Mouse (Mus musculus): ENCODE measurements at regions not wholly inside any gene's neighbourhood (a gene's known extent, or its start where the extent isn't known, plus 50 kb on each side); places are given as distances from the start of the nearest gene placed in this dataset.

DNA sequence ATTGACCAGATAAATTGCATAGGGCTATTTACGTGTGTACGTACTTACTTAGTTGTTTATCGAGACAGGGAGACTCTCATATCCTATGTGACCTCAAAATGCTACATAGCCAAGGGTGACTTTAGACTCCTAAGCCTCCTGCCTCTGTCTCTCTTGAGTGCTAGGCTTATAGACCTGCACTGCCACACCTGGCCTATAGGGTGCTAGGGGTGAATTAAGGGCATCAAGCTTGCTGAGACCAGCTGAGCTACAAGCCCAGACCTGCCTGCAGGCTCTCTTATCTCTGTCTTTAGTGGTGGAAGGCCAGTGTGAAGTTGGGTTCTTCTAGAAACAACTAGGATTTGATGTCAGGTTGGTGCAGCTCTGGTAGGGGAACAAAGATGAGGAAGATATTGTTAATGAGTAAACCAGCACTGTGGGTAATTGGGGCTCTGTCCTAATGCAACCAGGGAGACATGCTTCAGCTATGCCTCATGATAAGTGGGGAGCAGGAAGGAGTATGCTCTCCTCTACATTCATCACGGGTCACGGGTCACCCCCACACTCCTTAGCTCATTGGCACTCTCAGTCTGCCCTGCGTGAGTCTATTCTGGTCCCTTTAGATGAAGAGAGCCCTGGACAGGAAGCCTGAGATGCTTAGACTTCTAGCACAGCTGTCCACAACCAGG lies 387.8 kb downstream of the Med13l start:
- WGBS, result 92% methylated on average over 6 of the region's 6 CpGs
- ATAC-seq (ENCODE audit: low FRiP score, low read depth), result no peak
- Histone ChIP-seq H3K4me3 (no peak overlapping the region), H3K27me3 (replicated peaks) (no peaks in the 10 kb centered on the region), H3K4me2 (replicated peaks) (no peak overlapping the region), H3K9me3 (no peaks in the 10 kb centered on the region), H3K9ac (no peak overlapping the region), H3K27ac (no peak overlapping the region), H3K4me1 (peaks cover 14% of the 10 kb centered on the region; the same call in 1 of the 2 replicates), H3K36me3 (no peaks in the 10 kb centered on the region)

DNA sequence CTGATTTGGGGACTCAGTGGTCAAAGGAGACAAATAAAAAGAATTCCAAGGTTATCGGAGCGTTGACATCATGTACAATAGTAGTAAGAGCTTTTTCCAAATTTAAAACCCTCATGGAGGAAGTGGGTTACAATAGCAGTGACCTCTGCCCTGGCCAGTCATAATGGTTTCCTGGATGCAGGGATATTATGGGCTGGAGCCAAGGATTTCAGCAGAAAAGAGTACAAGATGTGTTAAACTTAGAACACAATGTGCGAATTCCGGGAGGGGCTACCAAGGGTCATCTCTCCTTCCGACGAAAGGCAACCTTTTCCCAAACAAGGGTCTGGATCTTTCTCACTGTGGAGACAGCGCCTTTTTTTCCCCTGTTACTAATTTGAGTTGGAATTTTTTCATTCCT lies 390.6 kb downstream of the Med13l start:
- H3K4me1 ChIP-seq, result peaks cover 8% of the 10 kb centered on the region; the same call in 1 of the 2 replicates

GRCm38 (mm10) chr5:118960521-118961001 lies 400.1 kb downstream of the Med13l start:
- WGBS, result 78% methylated on average over 21 of the region's 21 CpGs
- 0 out of 2 replicates have a peak, but pooled peaks cover 5% of the 10 kb centered on the region for H3K4me1 ChIP-seq
- H3K9me3 ChIP-seq, result no peaks in the 10 kb centered on the region

More for the DNA sequence above, 390.6 kb downstream of the Med13l start:
- 74% methylated on average over 7 of the region's 7 CpGs for WGBS
- H3K36me3 ChIP-seq, result no peaks in the 10 kb centered on the region
- no peak overlapping the region for H3K4me3 ChIP-seq
- ATAC-seq (ENCODE audit: low FRiP score, low read depth), result no peak
- H3K27ac ChIP-seq, result no peak overlapping the region
- no peaks in the 10 kb centered on the region for H3K27me3 ChIP-seq (replicated peaks)
- no peak overlapping the region for H3K4me2 ChIP-seq (replicated peaks)
- no peaks in the 10 kb centered on the region for H3K9me3 ChIP-seq
- no peak overlapping the region for H3K9ac ChIP-seq

DNA sequence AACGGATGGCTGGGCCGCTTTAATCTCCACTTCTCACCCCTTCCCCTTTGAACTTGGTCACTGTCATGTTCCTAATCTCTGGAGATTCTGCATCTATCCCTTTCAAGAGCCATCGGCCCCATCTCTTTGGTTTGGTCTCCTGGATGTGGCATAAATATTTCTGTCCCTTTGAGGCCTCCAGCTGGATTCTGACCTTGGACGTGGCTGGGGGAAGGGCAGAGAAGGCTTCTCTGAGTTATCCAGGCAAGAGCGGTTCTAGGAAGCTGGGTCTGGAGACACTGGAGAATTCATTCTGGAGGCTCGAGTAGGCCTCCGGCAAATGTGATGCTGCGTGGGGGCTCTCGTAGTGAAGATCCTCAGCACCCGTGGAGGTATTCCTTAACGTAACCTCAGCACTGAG lies 400.6 kb downstream of the Med13l start:
- no peak overlapping the region for H3K4me3 ChIP-seq
- no peak overlapping the region for H3K4me2 ChIP-seq (replicated peaks)
- no peak for ATAC-seq (ENCODE audit: low FRiP score, low read depth)
- no peaks in the 10 kb centered on the region for H3K9me3 ChIP-seq
- no peak overlapping the region for H3K9ac ChIP-seq
- H3K36me3 ChIP-seq, result no peaks in the 10 kb centered on the region
- H3K27ac ChIP-seq, result no peak overlapping the region
- 0 out of 2 replicates have a peak, but pooled peaks cover 5% of the 10 kb centered on the region for H3K4me1 ChIP-seq
- WGBS, result 80% methylated on average over 11 of the region's 11 CpGs
- no peaks in the 10 kb centered on the region; the same call in 1 of the 2 replicates for H3K27me3 ChIP-seq (replicated peaks)

More at GRCm38 (mm10) chr5:118960521-118961001, 400.1 kb downstream of the Med13l start:
- no peaks in the 10 kb centered on the region; the same call in 1 of the 2 replicates for H3K27me3 ChIP-seq (replicated peaks)
- no peak overlapping the region for H3K4me3 ChIP-seq
- no peak for ATAC-seq (ENCODE audit: low FRiP score, low read depth)
- no peak overlapping the region for H3K9ac ChIP-seq
- H3K27ac ChIP-seq, result no peak overlapping the region
- H3K4me2 ChIP-seq (replicated peaks), result no peak overlapping the region
- H3K36me3 ChIP-seq, result no peaks in the 10 kb centered on the region

DNA sequence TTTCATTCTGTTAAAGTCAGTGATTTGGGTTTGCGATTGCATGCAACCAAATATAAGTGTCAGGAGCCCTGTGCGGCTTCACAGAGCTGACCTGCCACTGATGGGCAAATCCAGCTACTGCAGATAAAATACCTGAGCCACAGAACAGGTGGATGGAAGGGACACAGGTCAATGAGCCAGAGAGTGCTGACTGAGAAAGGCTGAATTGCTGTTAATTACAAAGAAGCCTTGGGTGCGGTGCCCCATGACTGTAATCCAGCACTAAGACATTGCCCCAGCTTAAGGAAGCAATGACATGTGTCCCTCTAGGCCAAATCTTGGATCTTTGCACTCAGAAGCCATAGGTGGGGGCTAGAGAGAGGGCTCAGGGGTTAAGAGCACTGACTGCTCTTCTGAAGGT lies 401.7 kb downstream of the Med13l start:
- Histone ChIP-seq H3K27ac (no peak overlapping the region), H3K4me3 (no peak overlapping the region), H3K27me3 (replicated peaks) (no peaks in the 10 kb centered on the region; the same call in 1 of the 2 replicates), H3K4me2 (replicated peaks) (no peak overlapping the region), H3K4me1 (no peaks in the 10 kb centered on the region), H3K9ac (no peak overlapping the region), H3K36me3 (no peaks in the 10 kb centered on the region), H3K9me3 (no peaks in the 10 kb centered on the region)
- no peak for ATAC-seq (ENCODE audit: low FRiP score, low read depth)
- 91% methylated on average over 3 of the region's 3 CpGs for WGBS

GRCm38 (mm10) chr5:118963001-118963400 lies 402.5 kb downstream of the Med13l start:
- Histone ChIP-seq H3K9me3 (no peaks in the 10 kb centered on the region), H3K27me3 (replicated peaks) (no peaks in the 10 kb centered on the region; the same call in 1 of the 2 replicates), H3K4me3 (no peak overlapping the region), H3K36me3 (no peaks in the 10 kb centered on the region), H3K4me2 (replicated peaks) (no peak overlapping the region), H3K4me1 (no peaks in the 10 kb centered on the region), H3K27ac (no peak overlapping the region), H3K9ac (no peak overlapping the region)
- WGBS, result 93% methylated on average over 3 of the region's 3 CpGs
- no peak for ATAC-seq (ENCODE audit: low FRiP score, low read depth)

DNA sequence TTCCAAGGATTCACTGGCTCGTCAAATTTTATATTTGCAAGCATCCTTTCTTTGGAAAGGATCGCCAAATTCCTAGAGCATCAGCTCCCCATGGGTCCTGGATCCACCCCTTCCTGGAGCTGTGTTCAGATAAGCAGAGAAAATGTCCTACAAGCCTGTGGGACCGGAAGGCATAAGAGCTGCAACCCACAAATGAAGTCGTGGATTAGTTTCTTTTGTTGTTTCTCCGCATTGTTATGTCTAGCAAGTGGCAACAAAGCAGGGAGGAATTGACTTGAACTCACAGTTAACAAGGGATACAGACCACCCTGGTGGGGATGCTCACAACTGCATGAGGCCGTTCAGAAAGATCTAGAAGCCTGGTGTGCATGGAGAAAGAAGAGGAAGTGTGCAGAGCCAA lies 406.4 kb downstream of the Med13l start:
- H3K9me3 ChIP-seq, result no peaks in the 10 kb centered on the region
- H3K27ac ChIP-seq, result no peak overlapping the region
- 64% methylated on average over 6 of the region's 6 CpGs for WGBS
- no peak overlapping the region for H3K4me3 ChIP-seq
- no peaks in the 10 kb centered on the region for H3K4me1 ChIP-seq
- H3K36me3 ChIP-seq, result no peaks in the 10 kb centered on the region
- ATAC-seq (ENCODE audit: low FRiP score, low read depth), result no peak
- no peak overlapping the region for H3K9ac ChIP-seq
- no peak overlapping the region for H3K4me2 ChIP-seq (replicated peaks)
- no peaks in the 10 kb centered on the region; the same call in 1 of the 2 replicates for H3K27me3 ChIP-seq (replicated peaks)

DNA sequence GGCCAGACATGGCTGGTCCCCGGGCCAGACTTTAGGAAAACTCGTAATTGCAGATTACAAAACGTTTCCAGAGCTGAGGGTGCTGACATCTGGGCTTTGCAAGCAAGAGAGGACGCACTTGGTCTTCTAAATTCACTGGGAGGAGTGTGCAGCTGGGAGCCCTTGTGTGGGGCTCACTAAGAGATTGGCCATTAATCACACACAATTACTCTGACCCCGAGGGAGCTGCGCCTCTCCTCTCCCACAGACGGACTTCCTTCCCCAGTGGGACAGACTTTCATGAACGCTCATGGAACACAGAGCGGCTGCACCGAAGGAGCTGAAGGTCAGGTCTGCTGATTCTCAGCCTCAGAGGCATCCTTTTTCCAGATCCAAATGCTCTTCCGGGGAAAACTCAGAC lies 407.2 kb downstream of the Med13l start:
- WGBS, result 53% methylated on average over 11 of the region's 11 CpGs
- Histone ChIP-seq H3K9me3 (no peaks in the 10 kb centered on the region), H3K36me3 (no peaks in the 10 kb centered on the region), H3K27ac (no peak overlapping the region), H3K9ac (no peak overlapping the region), H3K4me2 (replicated peaks) (no peak overlapping the region), H3K4me3 (no peak overlapping the region), H3K27me3 (replicated peaks) (no peaks in the 10 kb centered on the region), H3K4me1 (no peaks in the 10 kb centered on the region)
- no peak for ATAC-seq (ENCODE audit: low FRiP score, low read depth)

GRCm38 (mm10) chr5:118975147-118975546 lies 414.7 kb downstream of the Med13l start:
- no peaks in the 10 kb centered on the region for H3K4me1 ChIP-seq
- H3K27ac ChIP-seq, result no peak overlapping the region
- H3K36me3 ChIP-seq, result no peaks in the 10 kb centered on the region
- ATAC-seq (ENCODE audit: low FRiP score, low read depth), result no peak
- no peaks in the 10 kb centered on the region for H3K27me3 ChIP-seq (replicated peaks)
- no peak overlapping the region for H3K4me3 ChIP-seq
- H3K9ac ChIP-seq, result no peak overlapping the region
- WGBS, result 84% methylated on average over 10 of the region's 10 CpGs
- no peak overlapping the region for H3K4me2 ChIP-seq (replicated peaks)
- H3K9me3 ChIP-seq, result no peaks in the 10 kb centered on the region

DNA sequence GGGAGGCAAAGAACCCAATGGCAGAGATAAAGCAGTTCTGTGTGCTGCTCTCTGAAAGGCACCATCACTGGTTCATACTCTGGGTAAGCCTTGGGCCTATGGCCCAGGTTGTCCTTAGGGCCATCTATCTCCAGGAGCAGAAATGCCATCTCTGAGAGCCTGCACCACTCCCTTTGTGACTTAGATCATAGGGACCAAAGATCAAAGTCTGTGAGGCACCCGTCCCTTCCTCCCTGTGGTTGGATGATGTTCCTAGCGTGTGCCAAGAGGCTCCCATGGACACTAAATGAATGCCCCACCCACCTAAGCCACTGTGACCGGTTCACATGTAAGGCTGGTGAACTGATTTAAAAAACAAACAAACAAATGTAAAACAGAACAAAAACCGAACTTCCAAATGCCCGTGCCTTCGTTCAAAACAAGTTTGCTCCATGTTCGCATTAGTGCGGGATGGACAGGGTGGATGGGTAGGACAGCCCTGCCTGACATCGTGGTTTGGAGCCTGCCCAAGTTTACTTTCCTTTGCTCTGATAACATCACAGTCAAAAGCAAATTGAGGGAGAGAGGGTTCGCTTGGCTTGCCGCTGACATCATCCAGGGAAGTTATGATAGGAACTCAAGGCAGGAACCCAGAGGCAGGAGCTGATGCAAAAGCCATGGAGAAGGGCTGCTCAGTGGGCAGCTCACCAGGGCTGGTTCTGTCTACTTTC lies 418.6 kb downstream of the Med13l start:
- no peak for ATAC-seq (ENCODE audit: low FRiP score, low read depth)
- 89% methylated on average over 11 of the region's 11 CpGs for WGBS

GRCm38 (mm10) chr5:118981046-118981445 lies 420.6 kb downstream of the Med13l start:
- H3K27me3 ChIP-seq (replicated peaks), result no peaks in the 10 kb centered on the region
- ATAC-seq (ENCODE audit: low FRiP score, low read depth), result no peak
- H3K27ac ChIP-seq, result no peak overlapping the region
- no peaks in the 10 kb centered on the region; the same call in 1 of the 2 replicates for H3K4me1 ChIP-seq
- H3K4me2 ChIP-seq (replicated peaks), result no peak overlapping the region
- H3K9ac ChIP-seq, result no peak overlapping the region
- 42% methylated on average over 16 of the region's 16 CpGs for WGBS
- H3K9me3 ChIP-seq, result no peaks in the 10 kb centered on the region
- H3K36me3 ChIP-seq, result no peaks in the 10 kb centered on the region
- H3K4me3 ChIP-seq, result no peak overlapping the region

More for the DNA sequence above, 418.6 kb downstream of the Med13l start:
- Histone ChIP-seq H3K9me3 (no peaks in the 10 kb centered on the region), H3K36me3 (no peaks in the 10 kb centered on the region), H3K4me2 (replicated peaks) (no peak overlapping the region), H3K4me3 (no peak overlapping the region), H3K9ac (no peak overlapping the region), H3K27ac (no peak overlapping the region), H3K4me1 (no peaks in the 10 kb centered on the region; the same call in 1 of the 2 replicates), H3K27me3 (replicated peaks) (no peaks in the 10 kb centered on the region)

GRCm38 (mm10) chr5:118984251-118984650 lies 423.8 kb downstream of the Med13l start:
- Histone ChIP-seq H3K4me3 (no peak overlapping the region), H3K9ac (no peak overlapping the region), H3K27me3 (replicated peaks) (no peaks in the 10 kb centered on the region), H3K27ac (no peak overlapping the region), H3K4me1 (no peaks in the 10 kb centered on the region; the same call in 1 of the 2 replicates), H3K9me3 (no peaks in the 10 kb centered on the region), H3K4me2 (replicated peaks) (no peak overlapping the region), H3K36me3 (no peaks in the 10 kb centered on the region)
- no peak for ATAC-seq (ENCODE audit: low FRiP score, low read depth)
- WGBS, result 84% methylated on average over 3 of the region's 3 CpGs
